Mouse (Mus musculus) heart, adult 8-10 months (tissue): Measurements from ENCODE around the gene Zfp879. TPM values are rescaled to one million over a fixed set of nuclear protein-coding genes. Genes with fewer than 3 reads are reported as not detected.

Experiments used
- DNase-seq: peaks from one replicate; pipeline ENCODE4 v3.0.0; 2022; ENCODE audit warnings: low spot score
- total RNA-seq, 4 experiments: library from RNA; stranded (reverse); gene quantifications; 2 replicates each; pipeline ENCODE4 v1.2.4; 2022

Gene Zfp879
- total RNA-seq, result 1 to 10 TPM; 1.2 to 2.1 (median 1.7) TPM

DNA sequence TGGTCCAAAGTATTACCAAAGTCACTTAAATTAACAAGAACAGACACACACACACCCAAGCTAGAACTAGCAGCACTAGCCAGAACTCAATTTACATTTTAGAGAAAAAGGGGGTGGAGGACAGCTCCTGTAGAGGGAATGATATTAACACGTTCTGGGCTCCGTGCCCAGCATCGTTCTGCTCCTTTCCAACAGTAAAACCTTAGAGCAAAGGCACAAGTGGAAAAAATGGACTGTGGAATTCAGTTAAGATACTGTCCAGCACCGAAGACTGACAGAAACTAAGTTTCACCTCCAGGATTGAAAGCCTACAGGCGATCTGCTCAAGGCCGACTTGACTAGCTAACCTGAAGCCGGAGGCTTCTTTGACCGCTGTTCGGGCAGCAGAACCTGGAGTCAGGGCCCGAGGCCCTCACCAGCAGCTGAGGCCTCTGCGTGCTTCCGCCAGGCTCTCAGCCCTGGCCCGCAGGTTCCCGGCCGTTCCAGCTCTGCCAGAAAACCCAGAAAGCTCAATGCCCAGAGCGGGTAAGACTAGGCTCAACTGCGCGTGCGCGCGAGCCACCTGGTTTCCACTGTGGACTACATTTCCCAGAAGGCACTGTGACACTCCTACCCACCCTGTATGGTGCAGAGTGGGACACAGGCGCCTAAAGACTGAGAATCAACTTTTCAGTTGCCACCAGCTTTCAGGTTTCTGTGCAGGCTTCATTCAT, at the start of gene Zfp879:
TSS of gene Zfp879 (minus strand) at position 530 of the 713 bp plus-strand sequence.
- DNase-seq, result peak; percentile 86

DNA sequence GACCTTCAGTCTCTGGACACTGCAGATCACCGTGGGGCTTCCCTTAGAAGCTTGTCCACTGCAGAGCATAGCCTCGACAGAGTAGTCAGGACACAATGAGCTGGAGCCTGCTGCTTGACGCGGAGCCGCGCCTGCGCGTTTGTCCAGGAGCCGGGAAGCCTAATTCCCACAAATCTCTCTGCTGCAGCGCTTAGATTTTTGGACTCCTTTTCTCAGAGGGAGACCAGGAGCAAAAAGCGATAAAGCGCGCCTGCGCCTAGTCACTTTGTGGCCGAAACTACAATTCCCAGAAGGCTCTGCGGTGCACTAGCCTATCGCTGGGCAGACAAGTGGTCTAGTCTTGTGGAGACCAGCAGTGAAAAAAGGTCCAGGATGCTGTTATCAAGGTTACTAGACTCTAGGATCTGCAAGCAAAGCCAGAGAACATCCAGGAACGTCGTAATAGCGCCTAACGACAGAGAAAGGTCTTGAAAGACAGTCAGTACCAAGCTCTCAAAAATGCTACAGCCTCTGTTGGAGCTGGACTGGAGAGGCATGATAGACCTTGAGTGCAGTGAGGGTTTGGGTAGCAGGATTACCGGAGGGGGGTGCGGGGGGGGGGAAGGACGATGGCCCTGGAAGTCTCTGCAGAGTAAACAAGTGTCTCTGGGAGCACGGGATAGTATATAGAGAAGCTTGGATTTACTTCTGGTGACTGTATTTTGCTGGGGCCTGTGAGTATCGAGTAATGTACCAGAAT, 46.2 kb upstream of the Zfp879 start, which contains the start of gene Zfp454:
TSS of gene Zfp454 (minus strand) at position 262 of the 739 bp plus-strand sequence.
- DNase-seq, result peak; percentile 90

GRCm38 (mm10) chr11:50886933-50887293, 45.6 kb upstream of the Zfp879 start:
- no peak for DNase-seq

DNA sequence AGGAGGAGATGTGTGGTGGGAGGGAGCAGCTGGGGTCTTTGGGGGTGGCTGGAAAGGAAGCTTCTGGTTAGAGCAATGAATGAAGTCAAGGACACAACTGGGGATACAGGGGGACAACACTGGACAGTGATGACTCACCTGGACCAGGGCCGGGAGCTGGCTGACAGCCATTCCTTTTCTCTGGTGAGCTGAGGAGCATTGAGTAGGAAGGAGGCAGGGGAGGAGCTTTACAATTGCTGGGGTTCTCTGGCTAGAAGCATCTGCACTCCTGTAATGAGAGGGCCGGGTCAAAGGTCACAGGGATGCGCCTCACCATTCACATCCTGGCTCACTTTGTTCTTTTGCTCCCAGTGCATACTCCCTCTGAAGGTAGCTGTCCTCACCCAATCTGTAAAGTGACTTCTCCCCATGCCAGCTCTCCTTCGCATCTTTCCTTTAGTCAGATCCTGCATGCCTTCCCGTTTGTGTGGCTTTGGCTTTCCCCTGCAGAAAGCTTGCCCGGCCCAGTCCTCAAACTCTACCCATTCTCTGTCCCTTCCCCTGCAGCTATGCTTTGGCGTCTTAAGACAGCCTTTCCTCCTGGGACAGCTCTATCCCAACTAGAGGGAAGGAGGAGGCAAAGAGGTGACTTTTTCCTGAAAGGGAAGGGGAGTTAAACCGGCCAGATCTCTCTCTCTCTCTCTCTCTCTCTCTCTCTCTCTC, 45.0 kb upstream of the Zfp879 start:
- no peak for DNase-seq

GRCm38 (mm10) chr11:50883756-50884155, 42.4 kb upstream of the Zfp879 start:
- DNase-seq, result no peak

- no peak for DNase-seq
Measured at GRCm38 (mm10) chr11:50878641-50879040, 37.3 kb upstream of the Zfp879 start.

DNA sequence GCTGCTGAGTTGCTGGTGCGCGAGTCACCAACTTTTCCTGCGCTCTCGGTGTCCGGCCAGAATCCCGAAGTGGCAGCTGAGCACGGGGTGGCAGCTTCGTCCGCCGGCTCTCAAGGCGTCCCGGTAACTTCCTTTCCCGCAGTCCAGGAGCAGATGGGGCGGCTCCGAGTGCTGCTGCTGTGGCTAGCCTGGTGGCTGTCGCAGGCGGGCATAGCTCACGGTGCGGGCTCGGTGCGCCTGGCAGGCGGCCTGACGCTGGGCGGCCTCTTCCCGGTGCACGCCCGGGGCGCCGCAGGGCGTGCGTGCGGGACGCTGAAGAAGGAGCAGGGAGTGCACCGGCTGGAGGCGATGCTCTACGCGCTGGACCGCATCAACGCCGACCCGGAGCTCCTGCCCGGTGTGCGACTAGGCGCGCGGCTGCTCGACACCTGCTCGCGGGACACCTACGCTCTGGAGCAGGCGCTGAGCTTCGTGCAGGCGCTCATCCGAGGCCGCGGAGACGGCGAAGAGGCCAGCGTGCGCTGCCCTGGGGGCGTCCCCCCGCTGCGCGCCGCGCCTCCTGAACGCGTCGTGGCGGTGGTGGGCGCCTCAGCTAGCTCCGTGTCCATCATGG, 9.7 kb upstream of the Zfp879 start:
- DNase-seq, result no peak

GRCm38 (mm10) chr11:50850177-50850735, 8.9 kb upstream of the Zfp879 start, which contains the start of gene Grm6:
Gene Grm6, plus strand, starts transcription at chr11:50850685.
- no peak for DNase-seq

- DNase-seq, result no peak
Measured at GRCm38 (mm10) chr11:50849310-50849709, 8.0 kb upstream of the Zfp879 start.

- no peak for DNase-seq
Measured at GRCm38 (mm10) chr11:50848520-50849137, 7.3 kb upstream of the Zfp879 start.

DNA sequence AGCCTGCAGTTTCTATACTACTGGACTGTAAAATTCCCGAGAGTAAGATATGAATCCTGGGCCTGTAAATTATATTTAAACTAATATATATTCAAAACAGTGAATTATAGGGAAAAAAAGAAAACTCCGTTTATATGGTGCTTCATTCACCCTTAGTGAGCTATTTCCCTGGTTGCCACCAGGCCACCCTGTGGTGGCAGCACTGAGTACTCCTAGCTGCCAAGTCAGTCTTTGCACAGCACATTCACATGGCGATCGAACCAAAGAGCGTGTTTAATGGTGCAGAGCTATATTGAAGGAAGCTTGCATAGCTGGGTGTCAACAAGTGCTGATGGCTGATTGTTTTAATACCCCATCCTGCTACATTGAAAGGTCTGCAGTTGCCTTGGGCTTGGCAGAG, 5.7 kb upstream of the Zfp879 start:
- DNase-seq, result no peak

DNA sequence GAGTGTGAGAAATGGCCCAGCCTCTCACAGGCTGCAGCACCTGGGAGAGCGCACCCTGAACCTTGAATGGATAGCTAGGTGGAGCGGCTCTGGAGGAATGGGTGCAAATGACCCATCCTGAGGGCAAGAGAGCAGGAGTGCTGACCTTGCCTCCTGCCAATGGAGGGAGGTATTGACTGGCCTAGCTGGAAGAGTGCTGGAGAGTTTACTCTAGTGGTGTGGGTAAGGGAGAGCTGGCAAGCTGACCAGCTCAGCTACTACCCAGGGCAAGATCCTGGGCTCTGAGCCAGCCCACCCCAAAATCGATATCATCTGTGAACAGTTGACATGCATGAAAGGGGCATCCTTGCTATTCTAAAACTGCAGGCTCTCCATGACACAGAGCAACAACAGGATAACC, 4.6 kb upstream of the Zfp879 start:
- no peak for DNase-seq

DNA sequence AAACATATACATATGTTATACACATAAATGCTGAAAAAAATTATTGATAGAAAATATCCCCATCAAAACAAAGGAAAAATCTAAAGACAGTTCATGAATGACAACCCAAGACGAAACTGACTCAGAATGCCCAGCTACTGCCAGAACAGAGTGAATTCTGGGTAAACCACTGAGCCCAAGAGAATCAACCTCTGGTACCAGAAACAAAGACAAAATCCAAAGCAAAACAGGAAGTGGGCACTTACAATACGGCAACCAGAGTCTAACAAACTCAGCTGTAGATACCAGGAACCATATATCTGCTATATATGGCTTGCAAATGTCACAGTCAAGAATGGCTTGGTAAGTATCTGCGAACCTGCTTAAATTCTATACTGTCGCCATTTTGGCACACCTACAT, 5.6 kb downstream of the Zfp879 start:
- DNase-seq, result no peak

- peak; percentile 87 for DNase-seq
Measured at GRCm38 (mm10) chr11:50827010-50827953, 14.1 kb downstream of the Zfp879 start, which contains the start of gene Zfp354c. Gene Zfp354c, minus strand, starts transcription at chr11:50827724.

DNA sequence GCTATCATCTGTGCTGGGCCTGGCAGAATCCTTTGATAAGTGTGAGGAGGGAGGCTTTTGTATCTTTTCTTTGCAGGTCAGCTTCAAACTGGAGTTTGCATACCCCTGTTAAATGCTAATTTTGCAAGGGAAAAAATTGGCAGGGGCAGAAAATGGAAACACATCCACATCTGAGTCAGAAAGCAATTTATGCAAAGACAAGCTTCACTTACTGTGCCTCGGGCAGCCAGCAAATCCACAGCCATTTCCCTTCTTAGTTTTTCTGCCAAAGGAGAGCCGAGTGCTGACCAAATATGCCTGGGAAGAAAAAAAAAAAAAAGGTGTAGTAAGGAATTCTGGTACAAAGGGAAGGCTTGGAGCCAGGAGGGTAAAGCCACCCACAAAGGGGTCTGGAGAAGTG, 15.1 kb downstream of the Zfp879 start:
- no peak for DNase-seq

DNA sequence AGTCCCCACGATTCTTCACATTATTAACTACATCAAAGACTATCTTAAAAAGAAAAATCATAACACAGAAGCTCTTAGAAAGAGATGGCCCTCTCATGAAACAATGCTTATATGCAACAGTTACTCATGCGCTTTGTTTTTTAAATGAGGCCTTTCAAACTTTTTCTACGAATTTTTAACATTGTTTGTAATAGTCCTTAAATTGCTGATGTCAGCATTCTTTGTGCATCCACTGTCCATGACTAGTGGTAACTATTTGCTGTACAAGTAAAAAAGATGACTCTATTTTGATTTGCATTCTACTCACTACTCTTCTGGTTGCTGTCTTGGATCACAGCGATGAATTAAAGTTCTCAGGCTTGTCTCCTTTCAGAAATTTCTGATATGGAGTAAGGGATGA, 27.1 kb downstream of the Zfp879 start:
- no peak for DNase-seq

DNA sequence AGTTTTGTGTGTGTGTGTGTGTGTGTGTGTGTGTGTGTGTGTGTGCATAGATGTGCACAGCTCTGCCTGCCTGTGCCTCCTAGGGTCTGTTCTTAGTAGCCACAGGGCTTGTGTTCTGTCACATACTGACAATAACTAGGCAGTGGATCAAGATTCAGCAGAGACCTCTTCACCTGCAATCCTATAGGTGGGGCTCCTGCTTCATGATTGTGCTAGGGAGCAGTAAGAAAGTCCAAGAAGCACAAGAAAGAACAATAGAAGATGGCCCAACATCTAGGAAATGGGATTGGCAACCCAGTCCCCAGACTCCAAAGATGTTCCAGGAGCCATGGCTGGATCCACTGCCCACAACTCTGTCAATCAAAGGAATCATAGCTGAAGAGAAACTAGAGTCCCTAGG, 42.5 kb downstream of the Zfp879 start:
- no peak for DNase-seq

GRCm38 (mm10) chr11:50797674-50798073, 43.7 kb downstream of the Zfp879 start:
- DNase-seq, result no peak
